Mouse (Mus musculus) adrenal gland, postnatal 4 days (tissue): Measurements from ENCODE around the gene Gm38655. TPM values are rescaled to one million over a fixed set of nuclear protein-coding genes. Genes with fewer than 3 reads are reported as not detected.
A peak's percentile ranks its signal among the peaks of the same experiment; 100 is the strongest.
"Not testable (repeated sequence)": the region's sequence is repeated elsewhere in the genome, so short reads cannot be mapped to it uniquely, and the experiment has no call there.

ENCODE experiments used
- DNase-seq, 2 experiments: peaks; one replicate each; pipeline ENCODE4 v3.0.0; 2021 to 2022; ENCODE audit warnings: low spot score in 2 of 2, mixed read lengths in 2 of 2
- total RNA-seq, 2 experiments: library from RNA; stranded (reverse); gene quantifications; 2 replicates each; pipeline ENCODE4 v1.2.3; 2021

The Gm38655 gene
- total RNA-seq, 2 experiments from 2014 or later = 0.45 to 0.48 TPM

GRCm38 (mm10) chr17:25172558-25172957 lies 2.7 kb downstream of the Gm38655 start:
- DNase-seq = no peak

- no peak for DNase-seq
Observed at GRCm38 (mm10) chr17:25169706-25170105, 5.6 kb downstream of the Gm38655 start.

DNA sequence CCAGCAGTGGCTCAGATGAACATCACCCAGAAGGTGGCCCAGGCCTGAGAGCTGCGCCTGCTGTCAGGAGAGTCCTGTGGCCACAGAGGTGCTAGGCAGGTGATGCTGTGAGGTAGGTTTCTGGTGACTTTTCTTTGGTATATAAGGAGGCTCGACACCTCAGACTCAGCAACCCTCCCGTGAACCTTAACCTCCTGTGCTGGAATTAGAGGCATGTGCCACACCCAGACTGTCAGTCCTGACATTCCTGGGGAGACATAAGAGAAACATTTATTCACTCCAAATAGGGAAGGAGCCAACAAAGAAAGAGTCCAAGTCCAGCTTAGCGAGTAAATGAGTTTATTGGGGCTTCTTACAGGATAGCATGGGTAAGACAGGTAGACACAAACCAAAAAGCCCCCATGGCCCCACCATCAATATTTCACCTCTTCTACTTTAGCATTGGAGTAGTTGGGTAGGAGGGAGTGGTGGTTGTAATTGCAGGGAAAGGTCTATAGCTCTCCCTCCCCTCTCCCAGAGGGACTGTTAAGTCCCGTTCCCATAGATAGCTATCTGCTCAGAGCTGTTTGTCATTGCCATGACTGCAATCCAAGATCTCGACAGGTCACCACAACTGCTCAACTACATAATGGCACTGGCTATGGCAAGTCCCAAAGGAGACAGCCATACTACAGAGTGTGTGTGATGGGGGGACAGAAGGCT lies 9.2 kb downstream of the Gm38655 start:
- DNase-seq = no peak

- no peak for DNase-seq
Observed at GRCm38 (mm10) chr17:25164770-25165169, 10.5 kb downstream of the Gm38655 start.

GRCm38 (mm10) chr17:25163387-25163786 lies 11.9 kb downstream of the Gm38655 start:
- no peak for DNase-seq

DNA sequence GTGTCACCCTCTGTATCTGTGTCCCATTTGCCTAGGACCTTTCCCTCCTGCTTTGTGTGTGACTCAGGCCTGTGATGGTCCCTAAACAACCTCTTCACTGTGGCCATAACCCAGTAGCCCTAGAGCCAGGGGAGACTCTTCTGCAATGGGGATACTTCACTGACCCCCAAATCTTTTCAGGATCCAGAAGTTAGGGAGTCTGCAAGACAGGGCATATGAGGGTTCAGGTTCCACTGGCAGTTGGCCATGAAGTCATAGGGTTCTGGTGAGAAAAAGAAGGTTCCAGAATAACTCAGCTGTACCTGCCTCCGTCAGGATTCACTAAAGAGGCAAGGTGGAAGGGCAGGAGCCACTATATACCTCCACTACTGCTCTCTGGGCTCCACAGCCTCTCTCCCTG lies 13.1 kb downstream of the Gm38655 start, which contains the start of gene Ccdc154:
Gene Ccdc154, plus strand, starts transcription at position 301 of the 400 bp plus-strand sequence.
- DNase-seq = no peak

GRCm38 (mm10) chr17:25139960-25140359 lies 35.3 kb downstream of the Gm38655 start:
- no peak for DNase-seq

DNA sequence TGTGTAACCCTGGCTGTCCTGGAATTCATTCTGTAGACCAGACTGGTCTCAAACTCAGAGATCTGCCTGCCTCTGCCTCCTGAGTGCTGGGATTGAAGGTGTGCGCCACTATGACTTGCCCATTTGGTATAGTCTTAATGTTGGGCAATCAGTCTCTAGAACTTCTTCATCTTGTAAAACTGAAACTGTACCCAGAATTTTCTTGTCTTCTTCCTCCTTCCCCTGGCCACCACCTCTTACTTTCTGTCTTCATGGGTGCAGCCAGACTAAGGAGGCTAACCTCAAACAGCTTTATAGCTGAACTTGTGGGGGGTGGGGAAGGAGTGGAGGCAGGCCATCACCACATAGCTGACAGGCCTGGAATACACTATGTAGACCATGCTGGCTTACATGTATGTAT lies 36.5 kb downstream of the Gm38655 start:
- no peak for DNase-seq

DNA sequence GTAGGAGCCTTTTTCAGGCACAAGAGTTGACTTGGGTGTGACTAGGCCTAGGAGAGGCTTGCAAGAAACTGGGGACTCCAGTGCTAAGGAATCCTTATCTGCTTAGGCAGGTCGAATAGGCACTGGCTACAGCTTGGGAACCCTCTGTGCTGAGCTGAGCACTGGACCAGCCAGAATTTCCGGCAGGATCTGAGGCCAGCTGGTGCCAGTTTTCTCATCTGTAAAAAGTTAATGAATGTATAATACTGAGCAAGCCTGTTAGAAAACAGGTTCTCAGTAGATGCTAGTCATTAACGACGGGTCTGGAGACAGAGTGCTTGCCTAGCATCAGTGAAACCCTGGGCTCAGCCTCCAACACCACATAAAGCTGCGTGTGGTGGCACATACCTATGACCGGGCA lies 39.6 kb downstream of the Gm38655 start:
- no peak for DNase-seq

DNA sequence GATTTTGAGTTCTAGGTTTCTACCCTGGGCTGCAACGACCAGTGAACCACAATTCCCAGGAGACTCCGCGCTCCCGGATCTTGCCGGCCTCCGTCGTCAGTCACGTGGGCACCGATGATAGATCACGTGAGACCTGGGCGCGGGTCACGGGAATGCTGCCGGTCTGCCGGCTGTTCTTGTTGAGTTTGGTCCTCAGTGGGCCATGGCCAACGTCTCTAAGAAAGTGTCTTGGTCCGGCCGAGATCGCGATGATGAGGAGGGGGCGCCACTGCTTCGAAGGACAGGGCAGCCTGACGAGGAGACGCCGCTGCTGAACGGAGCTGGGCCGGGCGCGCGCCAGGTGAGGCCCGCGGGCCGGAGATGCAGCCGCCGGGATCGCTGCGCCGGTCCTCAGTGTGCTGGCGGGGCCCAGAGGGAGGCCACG lies 42.0 kb downstream of the Gm38655 start, which contains the start of gene Clcn7:
Gene Clcn7, plus strand, starts transcription at position 117 of the 424 bp plus-strand sequence.
- peak; percentile 79 to 85 for DNase-seq

GRCm38 (mm10) chr17:25130060-25130459 lies 45.2 kb downstream of the Gm38655 start:
- DNase-seq = no peak

- no peak for DNase-seq
Observed at GRCm38 (mm10) chr17:25127681-25128080, 47.6 kb downstream of the Gm38655 start.

DNA sequence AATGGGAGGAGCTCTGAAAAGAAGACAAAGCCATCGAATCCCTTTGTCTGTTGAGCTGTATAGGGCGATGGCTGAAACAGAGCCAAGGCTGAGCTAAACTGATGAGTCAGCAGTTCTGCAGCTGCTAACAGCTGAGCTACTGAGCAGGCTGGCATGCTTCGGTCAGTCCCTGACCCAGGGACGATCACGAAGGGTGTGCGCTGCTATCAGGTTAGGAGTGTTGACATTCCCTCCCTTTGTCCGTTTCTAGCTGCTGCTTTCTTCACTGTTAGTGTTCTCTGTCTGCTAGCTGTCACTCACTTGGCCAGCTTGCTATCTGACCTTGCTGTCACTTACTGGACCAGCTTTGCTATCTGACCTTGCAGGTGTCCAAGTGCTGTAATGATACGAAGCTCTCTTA lies 48.2 kb downstream of the Gm38655 start:
- DNase-seq = no peak

DNA sequence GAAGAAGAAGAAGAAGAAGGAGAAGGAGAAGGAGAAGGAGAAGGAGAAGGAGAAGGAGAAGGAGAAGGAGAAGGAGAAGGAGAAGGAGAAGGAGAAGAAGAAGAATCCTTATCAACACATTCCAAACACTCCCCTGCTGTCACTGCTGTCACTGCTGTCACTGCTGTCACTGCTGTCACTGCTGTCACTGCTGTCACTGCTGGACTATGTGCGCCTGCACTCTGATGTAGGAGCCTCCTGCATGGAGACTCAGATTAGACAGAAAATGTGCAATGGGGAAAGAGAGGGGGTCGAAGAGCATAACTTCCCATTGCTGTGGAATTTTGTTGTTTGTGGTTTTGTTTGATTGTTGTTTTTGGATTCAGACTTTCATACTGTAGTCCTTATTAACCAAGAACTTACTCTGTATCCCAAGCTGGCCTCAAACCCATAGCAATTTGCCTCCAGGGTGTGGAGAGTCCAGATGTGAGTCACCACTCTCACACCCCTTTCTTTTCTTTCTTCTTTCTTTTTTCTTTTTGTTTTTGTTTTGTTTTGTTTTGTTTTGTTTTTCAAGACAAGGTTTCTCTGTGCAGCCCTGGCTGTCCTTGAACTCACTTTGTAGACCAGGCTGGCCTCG lies 49.7 kb downstream of the Gm38655 start:
- not testable (repeated sequence) for DNase-seq

- DNase-seq = no peak
Observed at GRCm38 (mm10) chr17:25123979-25124378, 51.3 kb downstream of the Gm38655 start.

Other genes starting within 250 kb of the Gm38655 start
- gene Mapk8ip3, start 238.5 kb downstream of the Gm38655 start, total RNA-seq = 100 to 1,000 TPM; 150 to 153 TPM
- gene Jpt2, start 214.8 kb downstream of the Gm38655 start, total RNA-seq = 10 to 100 TPM; 58.7 to 65.9 TPM
- gene Cramp1l, start 159.7 kb downstream of the Gm38655 start, total RNA-seq = 10 to 100 TPM; 26.3 to 31.8 TPM
- 10 to 100 TPM; 25.7 to 34.2 TPM for gene Ift140, start 159.4 kb downstream of the Gm38655 start, total RNA-seq
- gene Tmem204, start 91.9 kb downstream of the Gm38655 start, total RNA-seq = 10 to 100 TPM; 25.5 to 26.4 TPM
- 10 to 100 TPM; 30.3 to 35.1 TPM for gene Telo2, start 59.5 kb downstream of the Gm38655 start, total RNA-seq
- gene Ptx4, start 54.7 kb downstream of the Gm38655 start, total RNA-seq = under 1 TPM; 0.36 to 0.76 TPM
- gene Clcn7, start 42.1 kb downstream of the Gm38655 start, total RNA-seq = 10 to 100 TPM; 34.6 to 38.6 TPM
- gene Ccdc154, start 13.0 kb downstream of the Gm38655 start, total RNA-seq = under 1 TPM; 0.20 to 0.25 TPM
- 10 to 100 TPM; 17.7 to 18.3 TPM for gene BC003965, start 9.1 kb upstream of the Gm38655 start, total RNA-seq
- gene Unkl, start 12.9 kb upstream of the Gm38655 start, total RNA-seq = 10 to 100 TPM; 20.8 to 21.6 TPM
- gene Gnptg, start 64.7 kb upstream of the Gm38655 start, total RNA-seq = 10 to 100 TPM; 39.0 to 40.6 TPM
- 10 to 100 TPM; 35.6 to 36.5 TPM for gene Tsr3, start 64.7 kb upstream of the Gm38655 start, total RNA-seq
- 10 to 100 TPM; 24.4 to 30.7 TPM for gene Baiap3, start 80.9 kb upstream of the Gm38655 start, total RNA-seq
- gene Ube2i, start 99.2 kb upstream of the Gm38655 start, total RNA-seq = 100 to 1,000 TPM; 371 to 391 TPM
- 1 to 10 TPM; 2.4 to 4.6 TPM for gene Prss34, start 122.9 kb upstream of the Gm38655 start, total RNA-seq
- not detected for gene Prss28, start 133.2 kb upstream of the Gm38655 start, total RNA-seq
- not detected for gene Prss29, start 143.2 kb upstream of the Gm38655 start, total RNA-seq
- gene Tpsab1, start 170.1 kb upstream of the Gm38655 start, total RNA-seq = 1 to 10 TPM; 3.3 to 6.7 TPM
- 10 to 100 TPM; 10.3 to 19.6 TPM for gene Tpsb2, start 190.8 kb upstream of the Gm38655 start, total RNA-seq
- gene Tpsg1, start 193.8 kb upstream of the Gm38655 start, total RNA-seq = under 1 TPM in 1 of 2 experiments, not detected in 1; 0.56 TPM